Mouse (Mus musculus) CD4-positive, CD25-positive, alpha-beta regulatory T cell, adult 9 weeks (primary cell): ENCODE results near the gene A030005K14Rik. TPM values are rescaled to one million over a fixed set of nuclear protein-coding genes. Genes with fewer than 3 reads are reported as not detected.

ENCODE experiments used
- polyA plus RNA-seq: library from polyadenylated mRNA; unstranded; fragments of 100-300 nt; shearing (Covaris generic); gene quantifications from one replicate; pipeline ENCODE4 v1.2.1, GENCODE M21; 2017

A030005K14Rik gene
- polyA plus RNA-seq = not detected

GRCm38 (mm10) chr1:83059278-83059677 lies at the start of gene A030005K14Rik:
Gene A030005K14Rik (minus strand): TSS chr1:83059378.

DNA sequence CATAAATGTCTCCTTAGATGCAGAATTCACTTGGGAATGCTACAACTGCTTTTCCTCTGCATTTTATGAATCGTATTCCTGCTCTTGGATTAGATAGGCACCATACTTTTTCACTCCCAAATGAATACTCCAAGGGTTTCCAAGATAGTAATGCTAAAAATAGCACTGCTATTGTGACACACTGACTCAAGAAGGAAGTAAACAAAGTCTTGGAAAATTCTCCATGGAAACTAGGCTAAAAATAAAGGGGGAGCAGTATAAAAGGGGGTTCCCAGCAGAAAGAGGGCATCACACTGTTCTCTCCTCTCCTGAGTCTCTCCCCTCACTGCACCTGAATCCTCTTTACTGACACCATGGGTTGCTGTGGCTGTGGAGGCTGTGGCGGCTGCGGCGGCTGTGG lies 1.5 kb upstream of the A030005K14Rik start, which contains the start of gene Krtap28-13:
TSS of gene Krtap28-13 (plus strand) at position 288 of the 400 bp plus-strand sequence.

GRCm38 (mm10) chr1:83044882-83045427 lies 14.2 kb downstream of the A030005K14Rik start, which contains the start of gene Gm47969:
Gene Gm47969 (plus strand): TSS chr1:83044932.

DNA sequence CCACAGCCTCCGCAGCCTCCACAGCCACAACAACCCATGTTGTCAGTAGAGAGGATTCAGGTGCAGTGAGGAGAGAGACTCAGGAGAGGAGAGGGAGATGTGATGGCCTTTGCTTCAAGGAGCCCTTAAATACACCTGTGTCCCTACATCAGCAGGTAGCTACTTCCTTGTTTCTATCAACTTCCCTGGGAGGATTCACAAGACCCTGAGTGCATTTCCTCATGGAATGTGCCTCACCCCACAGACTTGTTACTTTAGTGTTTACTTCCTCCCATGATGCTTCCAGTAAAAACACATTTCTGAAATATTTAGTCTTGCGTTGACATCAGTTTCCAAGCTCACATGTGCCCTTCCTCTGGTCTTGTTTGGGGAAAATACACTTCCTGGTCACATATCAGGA lies 16.8 kb downstream of the A030005K14Rik start, which contains the start of gene Krtap28-10:
TSS of gene Krtap28-10 (minus strand) at position 101 of the 400 bp plus-strand sequence.

GRCm38 (mm10) chr1:83038109-83038672 lies 21.0 kb downstream of the A030005K14Rik start, which contains the start of gene Slc19a3:
Gene Slc19a3 (minus strand): TSS chr1:83038448.

Other genes with a start within 250 kb of the A030005K14Rik start
- gene Agfg1, start 219.9 kb downstream of the A030005K14Rik start, polyA plus RNA-seq = 17.9 TPM
- 0.58 TPM for gene A030005L19Rik, start 146.1 kb downstream of the A030005K14Rik start, polyA plus RNA-seq
- gene A030014E15Rik, start 134.5 kb downstream of the A030005K14Rik start, polyA plus RNA-seq = not detected
- gene Gm6217, start 128.0 kb downstream of the A030005K14Rik start, polyA plus RNA-seq = not detected
- not detected for gene A030003K21Rik, start 116.0 kb downstream of the A030005K14Rik start, polyA plus RNA-seq
- not detected for gene Gm7544, start 103.4 kb downstream of the A030005K14Rik start, polyA plus RNA-seq
- gene Gm47955, start 99.1 kb downstream of the A030005K14Rik start, polyA plus RNA-seq = not detected
- gene Gm47959, start 58.8 kb downstream of the A030005K14Rik start, polyA plus RNA-seq = not detected
- gene Slc19a3, start 20.9 kb downstream of the A030005K14Rik start, polyA plus RNA-seq = not detected
- not detected for gene Krtap28-10, start 16.9 kb downstream of the A030005K14Rik start, polyA plus RNA-seq
- gene Gm47969, start 14.4 kb downstream of the A030005K14Rik start, polyA plus RNA-seq = not detected
- gene Krtap28-13, start 1.6 kb upstream of the A030005K14Rik start, polyA plus RNA-seq = not detected
- 1.8 TPM for gene Ccl20, start 57.4 kb upstream of the A030005K14Rik start, polyA plus RNA-seq
- gene Daw1, start 100.4 kb upstream of the A030005K14Rik start, polyA plus RNA-seq = 0.33 TPM